Mouse (Mus musculus) bone marrow, adult 2 months (tissue): Measurements from ENCODE around the gene Gm6502.
"Not testable (repeated sequence)": the region's sequence is repeated elsewhere in the genome, so short reads cannot be mapped to it uniquely, and the experiment has no call there.

Source experiments
- CTCF ChIP-seq: fragments of 200-500 bp; IDR thresholded peaks from 2 replicates; pipeline ENCODE4 v1.5.1; 2011; ENCODE audit warnings: low read length, control low read depth; ENCODE audit not compliant: control insufficient read depth, insufficient read depth
- POLR2A ChIP-seq: fragments of 200-500 bp; IDR thresholded peaks from 2 replicates; pipeline ENCODE4 v1.6.1; 2011; ENCODE audit warnings: low read depth, mild to moderate bottlenecking, control low read depth, low read length, borderline replicate concordance; ENCODE audit not compliant: control insufficient read depth

GRCm38 (mm10) chr5:94339449-94339848 is 25.2 kb downstream of the Gm6502 start, which contains the start of gene AA792892:
- TF ChIP-seq CTCF, POLR2A: not testable (repeated sequence)
